Mouse (Mus musculus) WW6 (cell line): ENCODE data around the gene Sgsh.

Experiments
- DNase-seq: peaks from one replicate; pipeline ENCODE4 v3.0.0-alpha.2; 2013; ENCODE audit warnings: low read depth, low spot score

Gene Sgsh

DNA sequence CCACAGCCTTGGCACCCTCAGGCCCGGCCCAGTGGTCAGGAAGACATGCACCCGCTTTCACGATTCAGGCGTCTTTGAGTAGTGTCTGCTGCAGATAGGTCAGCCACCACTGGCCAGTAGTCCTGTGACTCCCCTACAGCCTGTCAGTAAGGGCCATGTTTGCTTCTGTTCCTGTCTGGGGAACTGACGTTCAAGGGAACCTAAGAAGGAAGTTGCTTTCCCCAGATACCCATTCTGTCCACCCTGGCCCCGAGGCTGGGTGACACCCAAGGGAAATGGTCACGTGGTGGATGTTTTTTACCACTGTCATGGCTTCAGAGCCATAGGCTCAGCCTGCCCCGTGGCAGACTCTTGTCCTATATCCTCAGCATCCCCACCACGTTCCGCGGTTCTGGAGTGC, 22.0 kb upstream of the Sgsh start:
- DNase-seq = no peak

DNA sequence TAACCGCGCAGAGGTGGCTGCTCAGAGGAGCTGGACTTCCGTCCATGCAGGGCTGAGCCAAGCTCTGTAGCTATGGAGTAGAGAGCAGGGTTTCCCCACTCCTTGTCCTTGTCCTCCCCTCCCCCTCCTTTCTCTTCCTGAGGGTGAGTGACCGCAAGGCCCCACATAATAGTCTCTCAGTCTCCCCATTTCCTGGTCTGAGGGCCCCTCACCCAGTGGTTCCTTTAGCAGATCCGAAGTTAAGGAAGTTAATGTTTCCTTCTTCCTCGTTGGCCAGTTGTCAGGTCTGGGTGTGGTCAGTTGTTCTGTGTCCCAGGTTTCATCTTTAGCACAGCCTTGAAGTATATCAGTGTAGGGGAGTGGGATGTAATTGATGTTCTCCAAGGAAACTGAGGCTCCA, 20.1 kb upstream of the Sgsh start:
- no peak for DNase-seq

DNA sequence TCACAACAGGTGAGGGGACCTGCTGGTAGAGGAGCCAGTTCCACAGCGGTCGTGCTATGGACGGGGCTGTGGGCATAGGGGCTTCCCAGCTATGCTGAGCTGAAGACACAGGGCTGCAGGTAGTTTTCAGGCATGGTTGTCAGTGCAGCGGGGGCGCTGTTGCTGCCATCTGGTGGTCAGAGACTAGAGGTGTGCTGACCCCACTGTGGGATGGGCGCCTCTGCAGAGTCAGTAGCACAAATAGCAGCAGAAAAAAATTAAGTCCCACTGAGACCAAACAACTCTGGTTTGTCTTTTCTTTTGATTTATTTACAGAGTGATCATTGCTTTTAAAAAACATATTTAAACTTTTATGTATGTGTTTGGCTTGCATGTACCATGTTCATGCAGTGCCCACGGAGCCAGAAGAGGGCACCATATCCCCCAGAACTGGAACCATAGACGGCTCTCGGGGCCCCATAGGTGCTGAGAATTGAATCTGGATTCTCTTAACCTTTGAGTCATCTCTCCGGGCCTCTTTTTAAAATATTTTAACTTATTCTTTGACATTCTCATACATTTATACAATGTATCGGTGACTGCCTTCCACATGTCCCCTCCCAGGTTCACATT, 8.3 kb upstream of the Sgsh start:
- DNase-seq = peak; percentile 60

DNA sequence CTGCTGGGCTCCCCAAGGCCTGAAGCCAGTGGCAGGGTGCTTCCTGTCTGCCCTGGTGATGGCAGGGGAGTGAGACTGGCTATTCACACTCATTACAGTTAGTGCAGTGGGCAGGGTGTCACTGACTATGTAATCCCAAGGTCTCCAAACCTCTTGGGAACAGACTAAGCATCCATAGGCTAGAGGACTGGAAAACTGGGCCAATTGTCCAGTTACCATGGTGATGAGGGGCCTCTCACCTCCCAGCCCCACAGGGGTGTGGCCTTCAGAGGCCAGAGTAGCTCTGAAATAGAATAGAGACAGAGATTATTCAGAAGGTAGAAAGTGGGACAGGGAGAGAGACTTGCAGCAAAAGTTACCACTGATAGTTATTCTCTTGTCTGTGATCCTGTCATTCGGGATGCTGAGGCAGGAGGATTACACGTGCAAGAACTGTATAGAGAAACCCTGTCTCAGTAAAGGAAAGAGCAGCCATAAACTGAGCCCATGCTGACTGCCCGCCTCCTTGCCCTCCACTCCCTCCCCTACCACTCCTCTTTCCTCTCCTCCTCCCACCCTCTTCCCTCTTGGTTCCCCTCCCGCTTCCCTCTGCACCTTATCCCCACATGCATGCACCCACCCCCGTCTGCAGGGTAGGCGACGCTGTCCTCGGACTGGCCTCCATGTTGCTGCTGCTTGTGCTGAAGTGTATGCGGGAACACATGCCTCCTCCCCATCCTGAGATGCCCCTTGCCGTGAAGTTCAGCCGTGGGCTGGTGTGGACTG, 7.6 kb upstream of the Sgsh start:
- DNase-seq = no peak

DNA sequence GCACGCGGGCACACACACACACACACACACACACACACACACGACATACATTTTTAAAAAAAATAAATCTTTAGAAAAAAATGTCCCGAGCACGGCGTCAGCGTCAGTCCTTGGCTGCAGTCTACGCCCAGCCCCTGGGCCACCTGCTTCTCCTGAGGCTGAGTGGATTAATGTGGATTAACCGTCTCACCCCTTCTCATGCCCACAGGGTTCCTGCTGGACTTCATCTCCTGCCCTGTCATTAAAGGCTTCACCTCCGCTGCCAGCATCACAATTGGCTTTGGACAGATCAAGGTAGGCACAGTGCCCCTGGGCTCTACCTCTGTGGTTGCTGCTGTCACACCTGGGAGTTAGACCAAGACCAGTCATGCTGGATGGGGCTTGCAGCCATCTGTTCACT, 3.8 kb upstream of the Sgsh start:
- no peak for DNase-seq

DNA sequence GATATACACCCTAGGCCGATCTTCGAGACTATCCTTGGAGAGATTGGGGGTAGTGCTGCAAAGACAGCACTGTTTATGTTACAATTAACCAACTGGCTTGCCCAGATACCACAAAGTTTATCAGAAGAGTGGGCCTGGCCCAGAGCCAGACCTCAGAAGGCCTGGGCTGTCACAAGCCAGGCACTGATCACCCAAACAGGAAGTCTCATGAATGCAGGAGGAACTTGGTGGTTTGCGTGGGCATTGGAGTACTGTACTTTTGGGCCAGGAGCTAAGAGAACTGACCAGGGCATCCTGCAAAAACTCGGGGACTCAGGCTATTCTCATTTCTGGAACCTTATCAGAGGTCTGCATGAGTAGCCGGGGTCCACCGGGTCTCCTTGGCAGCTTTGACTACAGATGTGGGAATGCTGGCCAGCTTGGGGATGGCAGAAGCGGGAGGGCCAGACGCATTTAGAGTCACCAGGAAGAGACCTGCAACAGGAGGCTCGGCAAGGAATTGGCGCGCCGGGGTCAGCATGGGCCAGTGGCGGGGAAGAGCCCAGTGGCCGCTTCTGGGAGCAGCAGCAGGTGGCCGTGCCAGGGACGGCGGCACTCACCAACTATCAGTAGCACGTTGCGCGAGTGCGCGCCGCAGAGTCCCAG, 416 bp downstream of the Sgsh start:
- DNase-seq = no peak

DNA sequence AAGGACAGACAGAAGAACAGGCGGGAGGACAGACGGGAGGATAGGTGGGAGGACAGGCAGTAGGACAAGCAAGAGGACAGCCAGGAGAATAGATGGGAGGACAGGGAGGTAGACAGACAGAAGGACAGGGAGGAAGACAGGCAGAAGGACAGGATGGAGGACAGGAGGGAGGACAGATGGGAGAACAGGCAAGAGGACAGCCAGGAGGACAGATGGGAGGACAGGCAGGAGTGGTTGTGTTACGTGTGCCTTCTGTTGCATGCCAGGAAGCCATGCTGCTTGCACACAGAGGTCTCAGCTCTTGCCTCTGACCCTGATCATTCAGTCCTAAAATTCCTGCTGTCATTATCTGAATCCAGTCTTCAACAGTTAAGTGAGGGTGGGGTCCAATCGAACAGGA, 1.4 kb downstream of the Sgsh start:
- no peak for DNase-seq

DNA sequence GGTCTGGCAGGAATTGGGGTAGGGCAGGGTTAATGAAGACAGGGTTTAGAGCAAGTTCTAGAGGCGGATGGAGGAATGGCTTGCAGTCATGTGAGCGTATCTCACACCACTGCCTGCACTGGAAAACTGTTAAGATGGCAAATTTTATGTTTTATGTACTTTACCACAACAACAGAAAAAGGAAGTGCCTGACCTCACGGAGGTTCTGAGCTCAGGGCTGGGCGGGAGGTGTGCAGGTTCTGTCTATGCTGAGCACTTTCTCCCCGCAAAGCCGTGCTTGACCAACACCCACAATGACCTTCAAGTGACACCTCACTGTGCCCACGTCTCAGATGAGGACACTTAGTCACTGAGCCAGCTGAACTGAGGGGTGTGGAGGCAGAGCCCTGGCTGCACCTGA, 3.2 kb downstream of the Sgsh start:
- no peak for DNase-seq

DNA sequence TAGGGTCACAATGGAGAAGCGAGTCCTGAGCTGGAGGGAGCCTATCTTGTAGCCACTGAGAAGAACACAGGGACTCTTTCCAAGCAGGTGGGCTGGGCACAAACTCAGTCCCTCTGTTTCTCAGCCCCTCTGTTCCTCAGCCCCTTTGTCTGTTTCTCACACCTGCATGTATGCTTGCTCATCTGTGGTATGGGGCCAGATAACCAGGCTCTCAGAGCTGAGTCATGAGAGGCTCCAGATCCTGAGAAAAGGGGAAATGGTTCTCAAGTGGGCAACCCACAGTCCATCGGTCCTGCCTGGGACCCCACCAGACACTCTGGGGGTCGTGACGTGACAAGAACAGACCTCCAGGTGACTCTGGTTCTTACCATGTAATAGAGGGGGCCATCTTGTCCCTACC, 8.2 kb downstream of the Sgsh start:
- DNase-seq = no peak

DNA sequence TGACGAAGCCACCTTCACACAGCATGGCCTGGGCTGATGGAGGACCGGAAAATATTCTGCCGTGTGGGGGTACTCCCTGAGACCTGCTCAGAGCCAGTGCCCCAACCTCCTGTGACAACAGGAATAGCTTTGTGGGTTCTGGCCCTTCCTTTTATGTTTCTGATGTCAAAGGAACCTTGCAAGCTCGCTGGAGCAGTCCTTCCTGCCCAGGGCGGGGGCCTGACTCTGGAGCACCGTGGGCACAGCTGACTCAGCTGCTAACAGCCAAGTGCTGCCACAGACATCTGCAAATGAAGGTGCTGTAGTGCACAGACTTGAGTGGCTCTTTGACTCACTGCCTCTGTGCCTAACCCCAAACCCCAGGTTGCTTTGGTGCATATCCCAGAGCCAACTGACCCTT, 10.5 kb downstream of the Sgsh start:
- DNase-seq = no peak

DNA sequence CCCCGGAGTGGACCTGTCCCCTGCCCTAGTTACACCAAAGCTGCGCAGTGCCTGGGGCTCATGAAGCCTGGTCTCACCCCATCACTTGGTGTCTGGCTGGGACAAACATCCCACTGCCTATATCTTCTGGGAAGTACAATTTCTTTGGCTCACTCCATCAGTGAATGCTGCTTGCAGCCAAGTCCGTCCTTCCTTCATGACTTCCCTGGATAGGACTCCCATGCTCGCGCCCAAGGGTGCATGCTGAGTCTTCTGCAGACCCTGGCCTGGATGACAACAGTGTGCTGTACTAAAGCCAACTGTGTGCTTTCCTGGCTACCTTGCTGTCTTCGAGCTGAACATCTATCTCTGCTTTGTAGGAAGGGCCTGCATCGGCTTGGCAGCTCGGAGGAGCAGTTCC, 11.2 kb downstream of the Sgsh start:
- no peak for DNase-seq

DNA sequence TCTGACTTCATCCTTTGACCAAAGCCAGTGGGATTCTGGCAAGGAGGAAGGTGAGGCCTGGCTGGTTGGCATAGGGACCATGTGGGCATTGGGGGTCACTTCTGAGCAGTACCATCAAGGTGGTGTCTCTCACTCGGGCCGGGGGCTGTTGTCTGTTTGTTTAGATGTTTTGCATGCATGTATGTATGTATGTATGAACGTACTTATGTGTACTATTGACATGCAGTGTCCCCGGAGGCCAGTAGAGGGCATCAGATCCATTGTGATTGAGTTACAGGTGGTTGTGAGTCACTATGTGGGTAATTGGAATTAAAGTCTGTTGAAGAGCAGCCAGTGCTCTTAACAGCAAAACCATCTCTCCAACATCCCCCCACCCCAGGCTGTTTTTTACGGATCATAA, 15.7 kb downstream of the Sgsh start:
- peak; percentile 45 for DNase-seq

DNA sequence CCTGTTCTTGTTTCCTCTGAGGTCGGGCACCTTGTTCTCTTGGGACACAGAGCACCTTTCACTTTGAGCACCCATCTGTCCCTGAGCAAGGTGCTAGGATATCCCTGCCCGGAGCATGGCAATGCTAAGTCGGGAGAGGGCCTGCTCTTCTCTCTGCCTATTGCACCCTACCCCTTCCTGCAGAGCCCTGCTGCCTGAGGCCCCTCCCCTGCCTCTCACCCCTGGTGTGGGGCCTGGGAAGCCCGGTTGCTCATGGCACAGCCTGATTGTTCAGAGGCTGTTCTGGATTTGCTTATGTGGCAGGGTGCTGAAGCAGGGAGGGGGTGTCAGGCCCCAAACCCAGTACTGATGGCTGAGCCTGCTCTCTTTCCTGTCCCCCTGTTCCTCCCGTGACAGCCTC, 16.2 kb downstream of the Sgsh start:
- DNase-seq = no peak

DNA sequence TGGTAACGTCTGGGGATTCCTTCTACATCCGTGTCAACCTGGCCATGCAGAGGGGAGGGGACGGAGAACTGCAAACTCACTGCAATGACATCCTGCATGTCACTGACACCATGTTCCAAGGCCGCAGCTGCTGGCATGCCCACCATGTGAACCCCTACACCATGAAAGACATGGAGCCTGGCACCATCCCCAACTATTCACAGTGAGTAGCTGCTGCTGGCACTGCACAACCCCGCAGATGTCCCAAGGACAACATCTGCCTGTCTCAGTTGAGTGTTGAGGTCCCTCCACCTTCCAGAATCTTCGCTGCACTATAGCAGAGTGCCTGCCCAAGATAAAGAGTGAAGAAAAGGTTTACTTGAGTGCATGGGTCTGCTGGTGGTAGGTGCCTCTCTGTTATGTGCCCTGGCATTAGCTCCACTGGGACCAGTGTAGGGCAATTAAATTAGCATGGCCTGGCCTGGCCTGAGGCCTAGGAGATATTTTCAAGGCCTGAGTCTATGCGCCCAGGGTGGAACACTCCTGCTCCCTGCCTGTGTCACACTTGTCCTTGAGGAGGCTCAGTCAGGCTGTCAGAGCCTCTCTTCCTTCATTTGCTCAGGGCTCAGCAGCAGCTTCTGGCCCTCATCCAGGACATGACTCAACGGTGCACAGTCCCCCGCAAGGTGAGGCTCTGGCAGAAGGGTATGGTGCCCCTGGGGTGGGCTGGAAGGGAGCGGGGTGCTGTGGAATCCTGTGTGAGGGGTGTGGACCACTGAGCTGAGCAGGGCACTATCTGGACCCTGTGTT, 16.9 kb downstream of the Sgsh start:
- DNase-seq = no peak

DNA sequence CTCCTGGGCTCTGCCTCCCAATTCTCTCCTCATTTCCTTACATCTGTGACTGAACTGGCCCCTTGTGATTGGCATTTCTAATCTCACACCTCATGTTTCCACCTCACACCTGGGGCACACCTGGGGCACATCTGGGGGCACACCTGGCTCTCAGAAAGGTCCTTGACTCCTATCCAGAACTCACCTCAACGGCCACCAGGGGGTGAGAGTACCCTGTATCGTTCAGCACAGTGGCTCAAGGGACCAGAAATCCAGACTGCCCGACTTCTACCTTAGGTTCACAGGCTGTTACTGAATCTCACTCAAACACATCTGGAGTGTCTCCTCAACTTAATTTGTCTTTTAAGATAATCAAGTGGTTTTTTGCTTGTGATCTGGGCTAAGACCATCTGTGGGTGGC, 23.4 kb downstream of the Sgsh start:
- DNase-seq = no peak

DNA sequence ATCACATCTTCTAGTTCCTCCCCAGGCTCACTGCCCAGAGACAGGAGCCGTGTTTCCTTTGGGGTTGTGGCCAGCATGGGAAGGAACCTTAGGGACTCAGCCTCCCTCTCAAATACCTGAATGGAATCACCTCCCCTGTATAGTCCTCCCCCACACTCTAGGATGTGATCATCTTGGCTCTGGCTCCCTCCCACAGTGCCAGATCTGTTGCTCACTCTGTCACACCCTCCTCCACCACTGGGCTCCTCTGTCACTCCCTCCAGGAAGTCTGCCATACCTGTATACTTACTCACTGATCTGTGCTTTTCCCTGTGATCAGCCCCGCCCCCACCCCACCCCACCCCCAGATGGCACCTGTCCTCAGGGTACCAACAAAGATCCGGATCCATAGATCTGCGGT, 24.7 kb downstream of the Sgsh start:
- no peak for DNase-seq

DNA sequence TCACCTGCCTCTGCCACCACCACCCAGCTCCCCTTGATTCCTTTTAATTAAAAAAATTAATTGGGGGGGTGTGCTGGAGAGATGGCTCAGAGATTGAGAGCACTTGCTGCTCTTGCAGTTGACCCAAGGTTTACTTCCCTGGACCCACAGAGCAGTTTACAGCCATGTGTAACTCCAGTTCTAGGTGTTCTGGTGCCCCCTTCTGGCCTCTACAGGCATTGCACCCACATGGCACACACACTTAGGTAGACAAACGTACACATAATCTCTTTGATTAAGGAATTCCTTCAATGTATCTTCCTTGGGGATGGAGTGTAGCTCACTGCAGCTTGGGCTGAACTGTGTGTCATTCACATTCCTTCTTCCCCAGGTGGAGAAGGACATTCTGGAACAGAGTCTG, 30.3 kb downstream of the Sgsh start:
- no peak for DNase-seq

DNA sequence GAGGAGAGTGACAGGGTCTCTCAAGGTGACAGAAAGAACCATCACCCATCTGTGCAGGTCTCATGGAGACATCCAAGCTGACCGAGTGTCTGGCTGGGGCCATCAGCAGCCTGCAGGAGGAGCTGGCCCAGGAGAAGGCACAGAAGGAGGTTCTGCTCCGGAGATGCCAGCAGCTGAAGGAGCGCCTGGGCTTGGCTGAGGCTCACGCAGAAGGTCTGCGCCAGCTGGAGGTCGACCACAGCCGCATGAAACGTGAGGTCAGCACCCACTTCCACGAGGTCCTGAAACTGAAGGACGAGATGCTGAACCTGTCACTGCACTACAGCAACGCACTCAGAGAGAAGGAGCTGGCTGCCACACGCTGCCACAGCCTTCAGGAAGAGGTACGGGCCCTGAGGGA, 32.8 kb downstream of the Sgsh start:
- DNase-seq = no peak

DNA sequence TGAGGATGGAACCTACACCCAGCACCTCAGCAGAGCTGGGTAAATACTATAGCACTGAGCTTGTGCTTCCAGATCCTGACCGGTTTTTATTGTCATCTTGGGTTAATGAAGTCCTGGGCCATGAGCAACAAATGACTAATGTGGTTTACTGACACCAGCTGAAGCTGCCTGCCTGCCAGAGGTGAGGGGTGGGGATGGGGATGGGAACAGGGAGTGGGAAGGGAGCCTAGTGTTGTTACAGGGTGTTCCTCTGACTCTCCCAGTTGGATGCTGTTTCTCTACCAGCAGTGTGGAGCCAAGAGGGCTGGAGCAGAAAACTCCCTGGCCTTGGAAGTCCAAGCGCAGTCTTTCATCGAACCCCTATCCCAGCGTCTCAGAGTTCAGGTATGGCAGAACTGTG, 38.6 kb downstream of the Sgsh start:
- DNase-seq = no peak

DNA sequence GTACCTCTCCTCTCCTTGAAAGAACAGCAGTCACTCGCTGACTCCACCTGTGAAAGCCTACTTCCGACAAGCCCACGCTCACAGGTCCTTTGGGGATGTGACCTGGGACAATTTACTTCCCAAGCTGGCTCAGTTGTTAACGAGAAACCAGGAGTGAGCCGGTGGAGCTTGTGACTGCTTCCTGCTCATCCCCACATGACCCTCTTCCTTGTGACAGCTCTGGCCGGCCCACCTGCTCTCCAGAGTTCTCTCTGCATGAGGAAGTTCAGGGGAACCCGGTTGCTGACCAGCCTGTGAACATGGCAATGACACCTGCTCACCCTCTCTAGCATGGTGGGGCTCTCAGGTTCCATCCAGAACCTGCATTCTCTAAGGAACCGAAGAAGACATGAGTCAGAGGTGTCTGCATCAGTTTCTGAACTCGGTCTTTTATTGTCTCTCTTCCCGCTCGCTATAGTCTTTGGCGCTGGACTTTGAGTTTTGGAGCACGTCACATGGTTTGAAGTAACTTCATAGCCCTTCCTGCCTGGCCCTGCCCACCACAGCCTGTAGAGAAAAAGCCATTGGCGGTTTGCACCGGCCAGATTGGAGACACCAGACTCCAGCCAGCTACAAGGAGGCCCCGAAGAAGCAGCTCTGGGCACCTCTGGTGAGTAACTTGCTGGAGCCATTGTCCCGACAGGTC, 40.9 kb downstream of the Sgsh start:
- DNase-seq = no peak

DNA sequence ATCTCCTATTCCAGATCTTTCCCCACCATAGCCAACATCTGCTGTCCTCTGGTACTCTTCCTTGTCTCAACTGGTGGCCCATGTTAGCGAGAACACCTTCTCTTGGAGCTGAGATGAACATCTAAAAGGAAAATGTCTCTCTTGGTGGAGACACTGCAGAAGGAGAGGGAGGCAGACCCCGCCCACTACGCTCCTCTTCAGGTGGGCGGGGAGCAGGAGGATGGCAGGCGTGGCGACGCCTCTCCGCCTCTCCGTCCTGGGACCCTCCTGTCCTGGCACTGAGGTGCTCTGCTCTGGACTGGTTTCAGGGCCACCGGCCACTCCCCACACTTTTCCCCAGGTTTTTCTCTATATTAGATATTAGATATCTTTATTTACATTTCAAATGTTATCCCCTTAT, 44.7 kb downstream of the Sgsh start:
- DNase-seq = no peak

DNA sequence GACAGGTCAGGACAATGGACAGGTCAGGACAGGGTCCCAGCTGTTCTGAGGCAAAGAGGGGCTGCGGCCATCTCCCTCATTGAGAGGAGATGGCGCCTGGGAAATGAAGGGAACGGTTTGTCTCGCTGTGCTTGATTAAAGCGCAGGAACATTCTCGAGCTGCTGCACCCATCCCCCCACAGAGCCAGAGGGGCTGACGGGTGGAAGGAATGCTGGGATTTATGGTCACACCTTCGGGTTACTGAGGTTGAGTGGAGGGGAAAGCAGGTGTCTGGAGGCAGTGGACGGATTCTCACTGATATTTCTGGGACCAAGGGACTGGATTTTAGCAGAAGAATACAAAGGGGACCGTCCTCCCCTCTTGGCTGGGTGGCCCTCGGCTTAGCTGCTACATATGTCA, 47.4 kb downstream of the Sgsh start:
- DNase-seq = no peak
